Mouse (Mus musculus): ENCODE measurements around the gene Col18a1.

GRCm38 (mm10) chr10:77024231-77024630 lies 142.1 kb downstream of the Col18a1 start:
- TF ChIP-seq CTCF (conservative IDR thresholded peaks at IDR 0.05; ENCODE audit: insufficient read depth, insufficient read length, low read depth, low read length), result no peak
- no peak for TF ChIP-seq POLR2A (IDR thresholded peaks at IDR 0.05; ENCODE audit: low read depth, low read length)
